Mouse (Mus musculus) heart, adult 11 months (tissue): ENCODE data around the gene Nell2.
A peak's percentile ranks its signal among the peaks of the same experiment; 100 is the strongest.

Source experiments
- DNase-seq: peaks from one replicate; pipeline ENCODE4 v3.0.0; 2022

The Nell2 gene

DNA sequence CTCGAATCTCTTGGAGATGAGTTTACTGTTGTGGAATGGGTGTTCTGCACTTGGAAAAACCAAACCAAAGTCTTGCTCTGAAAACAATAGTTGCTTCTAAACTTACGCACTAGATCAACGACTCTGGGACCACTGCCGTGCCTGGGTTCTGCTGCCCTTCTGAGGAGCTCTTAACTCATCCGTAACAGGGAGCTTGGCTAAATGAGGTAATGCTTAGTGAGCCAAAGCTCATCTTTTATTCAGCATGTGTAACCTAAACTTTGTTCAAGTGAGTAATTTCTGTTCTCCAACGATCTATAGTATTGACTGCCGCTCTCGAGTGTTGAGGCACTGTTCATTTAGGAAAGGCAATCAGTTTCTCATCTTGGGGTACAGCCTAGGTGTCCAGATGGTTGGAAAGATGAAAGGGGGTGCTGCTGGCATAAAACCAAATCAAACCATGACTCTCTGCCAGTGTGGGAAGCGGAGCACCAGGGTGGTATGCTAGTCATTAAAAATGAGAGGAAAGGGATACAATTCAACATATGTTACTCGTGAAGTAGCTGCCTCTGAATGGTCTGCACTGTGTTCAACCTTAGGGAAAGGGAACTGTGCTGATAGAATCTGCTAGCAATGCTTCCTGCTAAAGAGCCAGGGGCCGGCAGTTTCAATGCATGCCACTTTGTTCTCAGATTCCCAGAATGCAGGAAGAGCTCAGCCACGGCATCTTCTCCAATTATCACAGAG lies 311.6 kb downstream of the Nell2 start:
- no peak for DNase-seq

GRCm38 (mm10) chr15:95210551-95210950 lies 317.8 kb downstream of the Nell2 start:
- DNase-seq, result no peak

GRCm38 (mm10) chr15:95209186-95209585 lies 319.2 kb downstream of the Nell2 start:
- peak; percentile 95 for DNase-seq

GRCm38 (mm10) chr15:95193661-95194280 lies 334.6 kb downstream of the Nell2 start:
- no peak for DNase-seq

- peak; percentile 82 for DNase-seq
Measured at GRCm38 (mm10) chr15:95192951-95193350, 335.4 kb downstream of the Nell2 start.

DNA sequence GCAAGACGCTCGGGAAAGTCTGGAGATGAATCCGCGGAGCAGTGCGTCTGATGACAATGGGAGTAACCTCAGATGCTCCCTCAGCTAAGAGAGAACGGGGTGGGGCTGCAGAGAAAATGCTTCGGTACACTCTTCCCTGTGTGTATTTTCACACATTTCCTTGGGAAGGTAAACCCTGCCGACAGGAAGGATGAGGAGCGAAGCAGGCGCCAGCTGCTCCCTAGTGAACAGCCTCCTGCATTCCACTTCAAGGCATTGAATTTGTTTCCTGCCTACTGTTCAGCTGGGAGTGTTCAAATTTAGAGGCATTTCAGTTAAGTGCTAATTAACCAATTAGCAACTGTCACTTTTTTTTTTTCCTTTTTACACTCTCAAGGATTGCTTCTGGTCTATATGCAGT lies 342.1 kb downstream of the Nell2 start:
- no peak for DNase-seq

- DNase-seq, result no peak
Measured at GRCm38 (mm10) chr15:95185419-95185818, 342.9 kb downstream of the Nell2 start.

- DNase-seq, result no peak
Measured at GRCm38 (mm10) chr15:95183450-95183849, 344.9 kb downstream of the Nell2 start.

- DNase-seq, result no peak
Measured at GRCm38 (mm10) chr15:95156828-95157227, 371.5 kb downstream of the Nell2 start.

GRCm38 (mm10) chr15:95145118-95145517 lies 383.2 kb downstream of the Nell2 start:
- DNase-seq, result no peak

- DNase-seq, result no peak
Measured at GRCm38 (mm10) chr15:95144131-95144530, 384.2 kb downstream of the Nell2 start.

DNA sequence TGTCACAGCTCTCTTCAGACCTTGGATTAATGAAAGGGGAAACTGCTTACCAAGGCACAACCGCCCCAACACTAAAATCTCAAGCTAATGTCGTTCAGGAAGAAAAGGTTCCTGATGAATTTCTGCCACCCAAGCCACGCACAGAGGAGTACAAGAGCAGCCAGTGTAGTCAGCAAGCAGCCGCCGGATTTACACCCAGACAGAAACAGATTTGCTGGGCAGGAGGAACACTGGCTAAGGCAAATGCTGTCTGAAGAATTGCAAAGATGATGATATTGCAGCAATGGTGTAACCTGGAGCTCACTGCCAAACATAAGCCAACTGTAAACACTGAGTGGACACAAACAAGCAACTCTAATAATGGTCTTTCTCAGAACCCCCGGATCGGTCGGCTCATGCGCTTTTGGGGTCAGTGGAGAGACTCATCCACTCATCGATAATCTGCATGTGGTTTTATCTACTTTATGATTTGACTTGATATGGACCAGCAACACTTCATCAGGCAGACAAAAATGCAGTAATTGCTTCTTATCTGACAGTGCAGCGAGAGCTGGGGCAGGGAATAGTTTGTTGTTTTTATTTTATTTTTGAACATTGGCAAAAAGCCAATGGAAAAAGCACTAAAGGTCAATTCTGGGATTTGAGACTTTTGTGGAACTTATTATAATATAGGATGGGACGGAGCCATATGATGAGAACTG lies 389.5 kb downstream of the Nell2 start:
- no peak for DNase-seq

GRCm38 (mm10) chr15:95137018-95137810 lies 391.1 kb downstream of the Nell2 start:
- no peak for DNase-seq

DNA sequence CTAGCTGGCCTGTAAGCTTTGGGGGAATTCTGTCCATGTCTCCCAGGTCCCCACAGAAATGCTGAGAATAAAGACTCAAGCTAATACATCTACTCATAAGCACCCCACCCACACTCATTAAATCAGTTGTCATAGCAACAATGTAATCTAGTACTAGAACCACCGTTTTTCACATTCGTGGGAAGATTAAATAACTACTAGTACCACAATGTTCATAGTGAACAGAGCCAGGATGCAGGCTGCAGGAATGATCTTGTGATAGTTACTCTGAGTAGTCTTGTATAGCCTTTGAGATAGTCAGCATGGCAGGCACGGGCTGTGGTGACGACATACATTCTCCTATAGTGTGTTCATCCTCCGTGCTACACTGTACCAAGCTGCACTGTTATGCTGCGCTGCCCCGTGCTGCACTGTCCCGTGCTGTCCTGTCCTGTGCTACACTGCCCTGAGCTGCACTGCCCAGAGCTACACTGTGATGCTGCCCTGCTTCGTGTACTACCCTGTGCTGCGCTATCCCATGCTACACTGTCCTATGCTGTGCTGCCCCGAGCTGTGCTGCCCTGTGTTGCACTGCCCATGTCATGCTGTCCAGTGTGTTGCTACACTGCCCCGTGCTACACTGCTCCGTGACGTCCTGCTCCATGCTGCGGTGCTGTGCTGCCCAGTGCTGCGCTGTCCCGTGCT lies 392.3 kb downstream of the Nell2 start:
- no peak for DNase-seq

DNA sequence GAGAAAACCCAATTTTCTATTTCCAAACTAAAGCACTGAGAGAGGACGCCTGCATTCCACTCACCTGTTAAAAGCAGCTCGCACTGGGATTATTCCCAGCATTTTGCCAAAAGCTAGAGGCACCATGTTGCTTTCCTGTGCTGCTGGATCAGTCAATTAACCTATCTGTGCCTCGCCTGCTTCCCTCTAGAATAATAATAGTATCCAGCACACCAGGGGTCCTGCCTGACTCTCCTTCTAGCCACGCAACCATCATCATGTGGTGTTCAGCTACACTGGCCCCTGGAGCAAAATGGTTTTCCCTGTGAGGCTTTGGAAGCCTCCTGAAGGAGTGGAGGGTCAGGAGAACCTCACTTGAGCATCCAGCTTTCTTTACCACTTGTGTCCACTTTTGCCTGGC lies 397.0 kb downstream of the Nell2 start:
- no peak for DNase-seq

DNA sequence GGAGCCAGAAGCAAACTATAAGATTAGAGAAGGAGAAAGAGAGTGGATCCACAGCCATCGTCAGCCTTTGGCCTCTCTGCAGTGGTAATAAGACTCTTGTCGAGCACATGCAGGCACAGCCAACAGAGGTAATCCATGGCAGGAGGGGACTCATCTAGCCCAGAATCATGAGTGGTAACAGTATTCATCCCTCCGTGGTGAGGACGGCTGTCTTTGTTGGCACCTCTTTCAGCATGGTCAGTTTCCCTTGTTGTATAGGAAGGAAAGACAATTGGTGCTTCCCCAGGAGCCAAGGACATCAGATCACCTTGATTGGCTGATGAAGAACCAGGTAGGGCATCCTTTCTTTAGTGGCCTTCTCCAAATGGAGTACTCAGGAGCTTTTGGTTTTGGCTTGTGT lies 419.7 kb downstream of the Nell2 start:
- no peak for DNase-seq

DNA sequence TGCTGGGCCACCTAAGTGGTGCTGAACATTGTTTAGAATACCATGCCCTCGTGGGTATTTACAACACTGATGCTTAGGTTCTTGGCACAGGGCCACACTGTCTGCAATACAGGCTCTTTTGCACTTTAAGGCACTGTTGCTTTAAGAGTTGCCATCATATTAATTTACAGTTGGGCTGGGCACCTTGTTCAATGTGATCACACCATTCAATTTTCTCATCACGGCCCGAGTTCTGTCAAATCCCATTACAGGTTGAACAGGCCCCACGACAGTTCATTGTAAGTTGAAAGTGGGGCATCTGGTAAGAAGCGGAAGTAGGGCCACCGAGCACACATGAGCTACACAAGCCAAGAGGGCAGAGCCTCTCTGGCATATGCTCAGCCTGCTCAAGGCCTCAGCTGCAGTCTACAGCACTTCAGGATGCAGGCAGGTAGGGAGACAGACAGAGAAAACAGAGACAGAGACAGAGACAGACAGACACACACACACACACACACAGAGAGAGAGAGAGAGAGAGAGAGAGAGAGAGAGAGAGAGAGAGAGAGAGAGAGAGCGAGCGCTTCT lies 421.0 kb downstream of the Nell2 start:
- DNase-seq, result no peak

DNA sequence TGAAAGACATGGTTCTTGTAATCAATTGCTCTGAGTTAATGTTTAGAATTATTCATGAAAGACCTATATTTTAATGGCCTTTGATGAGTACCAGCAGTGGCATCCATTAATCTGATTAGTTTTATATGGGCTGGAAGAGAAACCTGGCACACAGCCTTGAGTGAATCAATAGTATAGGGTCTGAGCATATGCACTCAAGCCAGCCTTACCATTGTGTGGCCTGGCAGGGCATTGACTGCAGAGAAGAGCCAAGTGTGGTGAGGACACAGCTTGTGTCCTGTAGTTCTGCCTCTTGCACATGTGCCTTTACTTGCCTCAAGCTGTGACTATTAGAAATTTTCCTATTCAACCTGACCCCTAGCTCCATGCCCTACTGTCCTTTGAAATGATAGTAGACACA lies 426.8 kb downstream of the Nell2 start:
- no peak for DNase-seq

DNA sequence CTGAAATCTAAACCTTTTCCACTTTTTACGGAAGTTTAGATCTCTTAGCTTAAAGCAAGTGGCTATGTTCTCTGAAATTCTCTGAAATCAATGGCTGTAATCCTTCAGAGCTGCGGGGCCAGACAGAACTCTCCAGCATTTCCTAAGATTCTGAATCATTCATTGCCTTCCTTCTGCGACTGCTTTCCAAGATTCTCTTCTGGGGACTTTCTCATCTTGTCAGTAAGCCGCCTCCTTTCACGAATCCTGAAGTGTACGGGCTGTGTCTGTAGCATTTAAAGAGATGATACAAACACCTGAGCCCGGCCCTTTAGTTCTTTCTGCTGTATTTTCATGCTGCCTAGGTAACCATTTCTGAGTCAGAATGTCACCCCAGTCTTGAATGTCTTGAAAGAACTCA lies 428.2 kb downstream of the Nell2 start:
- no peak for DNase-seq

- DNase-seq, result no peak
Measured at GRCm38 (mm10) chr15:95085962-95086361, 442.4 kb downstream of the Nell2 start.

DNA sequence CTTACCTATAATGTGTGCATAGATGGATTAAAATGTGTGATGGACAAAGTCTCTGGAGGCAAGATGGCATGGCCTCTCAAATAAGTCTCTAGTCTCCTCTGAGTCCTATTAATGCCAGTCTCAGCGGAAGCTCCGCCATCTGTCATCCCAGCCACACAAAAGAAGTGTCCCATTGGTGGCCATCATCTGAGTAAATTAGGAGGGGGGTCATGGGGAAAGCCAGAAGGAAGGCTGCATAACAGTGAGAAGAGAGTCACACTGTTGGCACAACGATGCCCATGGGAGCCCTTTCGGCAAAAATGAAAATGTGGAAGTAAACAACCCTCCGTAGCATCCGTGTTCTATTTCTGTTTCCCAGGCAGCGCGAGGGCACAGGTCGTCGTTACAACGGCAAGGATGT lies 446.7 kb downstream of the Nell2 start:
- no peak for DNase-seq

GRCm38 (mm10) chr15:95075356-95075755 lies 453.0 kb downstream of the Nell2 start:
- no peak for DNase-seq
